Mouse (Mus musculus) brain, adult 10 weeks (tissue): ENCODE results near the gene Dst. TPM values are rescaled to one million over a fixed set of nuclear protein-coding genes. Genes with fewer than 3 reads are reported as not detected.

Source experiments
- polyA plus RNA-seq: library from polyadenylated mRNA; stranded (reverse); fragments of 350-450 nt; fragmentation: Illumina TruSeq; extraction: RNeasy Lipid Tissue Mini Kit (QIAGEN cat#74804); gene quantifications from one replicate; pipeline ENCODE4 v1.2.3, GENCODE M21; 2015; ENCODE audit warnings: low read depth, low replicate concordance

The Dst gene
- 101 TPM for polyA plus RNA-seq

DNA sequence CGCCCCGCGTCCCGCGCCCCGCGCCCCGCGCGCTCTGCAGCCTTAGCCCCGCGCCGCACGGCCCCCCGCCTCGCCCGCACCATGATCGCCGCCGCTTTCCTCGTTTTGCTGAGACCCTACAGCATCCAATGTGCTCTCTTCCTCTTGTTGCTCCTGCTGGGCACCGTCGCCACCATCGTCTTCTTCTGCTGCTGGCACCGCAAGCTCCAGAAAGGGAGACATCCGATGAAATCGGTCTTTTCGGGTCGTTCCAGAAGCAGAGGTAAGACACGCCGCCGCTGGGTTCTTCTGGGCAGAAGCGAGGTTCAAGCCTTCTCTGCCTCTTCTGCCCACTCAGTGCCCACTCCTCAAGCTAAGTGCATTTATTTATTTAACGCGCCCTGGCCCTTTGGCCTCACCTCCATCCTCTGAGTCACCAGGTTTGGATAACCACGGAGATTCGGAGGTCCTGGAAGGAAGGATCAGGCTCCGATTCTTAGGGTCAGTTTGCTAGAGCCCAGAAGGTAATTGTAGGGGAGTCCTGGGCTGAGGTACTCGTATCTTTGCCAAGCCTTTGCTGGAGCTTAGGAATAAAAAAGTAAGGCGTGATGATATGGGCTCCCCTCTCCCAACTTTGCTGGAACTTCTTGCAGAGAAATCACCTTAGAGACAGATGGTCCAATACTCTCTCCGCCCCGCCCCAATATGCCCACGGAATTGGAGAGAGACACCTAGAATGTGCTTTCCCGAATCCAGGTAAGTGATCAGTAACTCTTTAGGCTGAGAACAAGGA lies at the start of gene Dst:
Gene Dst, plus strand, starts transcription at position 35 of the 772 bp plus-strand sequence.

DNA sequence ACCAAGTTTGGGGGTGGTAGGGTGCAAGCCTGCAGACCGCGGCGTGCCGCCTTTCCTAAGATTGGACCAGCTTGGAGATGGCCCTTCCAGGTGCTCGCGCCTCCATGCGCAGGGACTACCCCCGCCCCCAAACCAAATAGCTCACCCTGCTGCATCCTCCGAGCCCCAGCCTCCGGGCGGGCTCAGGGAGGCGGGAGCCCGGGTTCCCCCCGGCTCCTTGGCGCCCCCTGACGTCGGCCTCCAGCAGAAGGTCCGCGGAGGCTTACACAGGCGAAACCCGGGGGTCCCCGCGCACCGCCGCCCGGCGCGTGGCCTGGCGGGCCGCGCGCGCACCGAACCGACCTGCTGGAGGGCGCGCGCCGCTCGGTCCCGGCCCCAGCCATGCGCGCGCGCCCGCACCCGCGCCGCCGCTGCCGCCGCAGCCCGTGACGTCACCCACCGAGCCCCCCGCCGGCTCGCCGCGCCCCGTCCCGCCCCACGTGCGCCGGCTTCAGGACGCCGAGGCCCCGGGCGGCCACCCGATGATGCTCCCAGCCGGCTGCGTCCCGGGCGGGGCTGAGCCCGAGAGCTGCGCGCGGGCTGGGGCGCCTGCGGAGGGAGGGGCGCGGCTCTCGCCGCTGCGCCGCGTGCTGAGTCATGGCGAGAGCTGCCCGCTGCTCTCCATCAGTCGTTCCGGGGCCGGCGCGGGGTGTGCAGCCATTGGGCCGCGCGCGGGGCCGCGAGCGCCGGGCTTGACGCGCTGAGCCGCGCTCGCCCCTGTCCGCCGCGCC lies 419 bp upstream of the Dst start, which contains the start of gene Bend6:
Gene Bend6, minus strand, starts transcription at position 396 of the 770 bp plus-strand sequence.

Other genes starting within 250 kb of the Dst start
- 10.4 TPM for gene Prim2, start 238.4 kb upstream of the Dst start, polyA plus RNA-seq
- 26.6 TPM for gene Rab23, start 188.3 kb upstream of the Dst start, polyA plus RNA-seq
- 14.5 TPM for gene Bag2, start 150.4 kb upstream of the Dst start, polyA plus RNA-seq
- gene Zfp451, start 93.6 kb upstream of the Dst start, polyA plus RNA-seq = 19.9 TPM
- gene Bend6, start 409 bp upstream of the Dst start, polyA plus RNA-seq = 205 TPM